Mouse (Mus musculus) heart, embryonic 16.5 days (tissue): ENCODE measurements around the gene Lrrd1. TPM values are rescaled to one million over a fixed set of nuclear protein-coding genes. Genes with fewer than 3 reads are reported as not detected.

Experiments used
- ATAC-seq: fragments of 200-750 bp; cut with Nextera tagmentation; replicated peaks from 2 replicates; pipeline ENCODE4 v1.8.0; 2017; ENCODE audit warnings: moderate number of reproducible peaks; ENCODE audit not compliant: insufficient read depth, low FRiP score; ENCODE audit errors: extremely low read depth
- H3K27ac ChIP-seq: fragments of 300-500 bp; sonication (generic); 2 replicates; pipeline ENCODE4 v1.5.1; 2014; ENCODE audit warnings: mild to moderate bottlenecking, low read length, control low read depth, moderate library complexity
- H3K27me3 ChIP-seq: fragments of 300-500 bp; sonication (generic); 2 replicates; pipeline ENCODE4 v1.6.1; 2014; ENCODE audit warnings: low read length, mixed read lengths; ENCODE audit not compliant: control insufficient read depth, insufficient read depth
- H3K36me3 ChIP-seq: fragments of 300-500 bp; sonication (generic); 2 replicates; pipeline ENCODE4 v1.6.1; 2014; ENCODE audit not compliant: control insufficient read depth, insufficient read depth
- H3K4me1 ChIP-seq: fragments of 300-500 bp; sonication (generic); 2 replicates; pipeline ENCODE4 v1.6.1; 2014; ENCODE audit warnings: low read length, mixed read lengths; ENCODE audit not compliant: control insufficient read depth, insufficient read depth
- H3K4me2 ChIP-seq: fragments of 300-500 bp; sonication (generic); 2 replicates; pipeline ENCODE4 v1.6.1; 2014; ENCODE audit warnings: low read depth, mild to moderate bottlenecking, control low read depth, low read length
- H3K4me3 ChIP-seq: fragments of 300-500 bp; sonication (generic); 2 replicates; pipeline ENCODE4 v1.5.1; 2014; ENCODE audit warnings: mild to moderate bottlenecking, control low read depth, low read length
- H3K9ac ChIP-seq: fragments of 300-500 bp; sonication (generic); 2 replicates; pipeline ENCODE4 v1.6.1; 2014; ENCODE audit warnings: low read length, control low read depth
- H3K9me3 ChIP-seq: fragments of 300-500 bp; sonication (generic); replicated peaks from 2 replicates; pipeline ENCODE4 v1.6.1; 2016; ENCODE audit warnings: low read length; ENCODE audit not compliant: control insufficient read depth
- WGBS: fragments of 180-500 bp; shearing (Covaris S2); extraction: QIAGEN DNeasy Blood & Tissue Kit; methylation state at CpG from one replicate; pipeline ENCODE4 v1.1.7; 2014; 5-methylcytosine and 5-hydroxymethylcytosine counted together
- polyA plus RNA-seq: library from polyadenylated mRNA; unstranded; fragments of >200 nt; fragmentation: Nextera tagmentation; extraction: Ambion mirVana; gene quantifications from 2 replicates; pipeline ENCODE4 v1.2.1, GENCODE M21; 2015

Lrrd1 gene
- polyA plus RNA-seq, 1 experiment from 2014 or later, result 0.28 TPM

- no peak overlapping the region for H3K4me3 ChIP-seq
- H3K4me1 ChIP-seq, result no peaks in the 10 kb centered on the region
- 59% methylated on average over 2 of the region's 2 CpGs for WGBS
- no peak for ATAC-seq
- no peak overlapping the region for H3K27ac ChIP-seq
- no peak overlapping the region for H3K9ac ChIP-seq
- H3K27me3 ChIP-seq, result no peaks in the 10 kb centered on the region
- no peak overlapping the region for H3K4me2 ChIP-seq
- H3K36me3 ChIP-seq, result no peaks in the 10 kb centered on the region
- H3K9me3 ChIP-seq, result no peaks in the 10 kb centered on the region
Measured at GRCm38 (mm10) chr5:3905471-3905870, 60.5 kb downstream of the Lrrd1 start.

Other genes starting within 250 kb of the Lrrd1 start
- gene Pex1, start 249.1 kb upstream of the Lrrd1 start, polyA plus RNA-seq, result 11.1 and 11.4 TPM in 2 replicates
- 8.1 and 10.9 TPM in 2 replicates for gene Rbm48, start 248.6 kb upstream of the Lrrd1 start, polyA plus RNA-seq
- not detected in 2 replicates for gene Tmbim7, start 194.0 kb upstream of the Lrrd1 start, polyA plus RNA-seq
- gene Gatad1, start 188.0 kb upstream of the Lrrd1 start, polyA plus RNA-seq, result 56.9 and 58.3 TPM in 2 replicates
- 4.6 and 5.9 TPM in 2 replicates for gene Ankib1, start 42.2 kb upstream of the Lrrd1 start, polyA plus RNA-seq
- gene Krit1, start 42.0 kb upstream of the Lrrd1 start, polyA plus RNA-seq, result 35.1 and 39.2 TPM in 2 replicates
- 6.0 and 6.3 TPM in 2 replicates for gene Mterf1a, start 48.8 kb downstream of the Lrrd1 start, polyA plus RNA-seq
- 89.0 and 105 TPM in 2 replicates for gene Akap9, start 82.9 kb downstream of the Lrrd1 start, polyA plus RNA-seq